Mouse (Mus musculus) hindlimb bud, embryonic 11.5 days (tissue): Measurements from ENCODE around the gene Eef1akmt3.
"Not testable (repeated sequence)": the region's sequence is repeated elsewhere in the genome, so short reads cannot be mapped to it uniquely, and the experiment has no call there.

Experiments
- DNase-seq: peaks from one replicate; pipeline ENCODE4 v3.0.0-alpha.2; 2012; ENCODE audit warnings: low read depth, low spot score; ENCODE audit errors: extremely low spot score

Gene Eef1akmt3

DNA sequence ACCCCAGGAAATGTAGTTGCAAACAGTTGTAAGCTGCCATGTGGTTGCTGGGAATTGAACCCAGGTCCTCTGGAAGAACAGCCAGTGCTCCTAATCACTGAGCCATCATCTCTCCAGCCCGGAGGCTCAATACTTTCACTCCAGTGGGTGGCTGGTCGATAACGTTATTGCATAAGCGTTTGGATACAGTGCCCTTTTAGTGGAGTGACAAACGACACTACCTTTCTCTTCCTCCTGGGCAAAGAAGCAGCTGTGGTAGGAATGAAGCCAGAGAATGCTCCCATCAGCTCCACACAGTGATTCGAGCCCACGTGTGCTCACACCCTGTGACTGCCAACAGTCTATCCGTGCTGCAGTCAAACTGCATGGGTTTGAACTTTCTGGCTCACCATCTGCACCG lies 29.9 kb upstream of the Eef1akmt3 start:
- no peak for DNase-seq

DNA sequence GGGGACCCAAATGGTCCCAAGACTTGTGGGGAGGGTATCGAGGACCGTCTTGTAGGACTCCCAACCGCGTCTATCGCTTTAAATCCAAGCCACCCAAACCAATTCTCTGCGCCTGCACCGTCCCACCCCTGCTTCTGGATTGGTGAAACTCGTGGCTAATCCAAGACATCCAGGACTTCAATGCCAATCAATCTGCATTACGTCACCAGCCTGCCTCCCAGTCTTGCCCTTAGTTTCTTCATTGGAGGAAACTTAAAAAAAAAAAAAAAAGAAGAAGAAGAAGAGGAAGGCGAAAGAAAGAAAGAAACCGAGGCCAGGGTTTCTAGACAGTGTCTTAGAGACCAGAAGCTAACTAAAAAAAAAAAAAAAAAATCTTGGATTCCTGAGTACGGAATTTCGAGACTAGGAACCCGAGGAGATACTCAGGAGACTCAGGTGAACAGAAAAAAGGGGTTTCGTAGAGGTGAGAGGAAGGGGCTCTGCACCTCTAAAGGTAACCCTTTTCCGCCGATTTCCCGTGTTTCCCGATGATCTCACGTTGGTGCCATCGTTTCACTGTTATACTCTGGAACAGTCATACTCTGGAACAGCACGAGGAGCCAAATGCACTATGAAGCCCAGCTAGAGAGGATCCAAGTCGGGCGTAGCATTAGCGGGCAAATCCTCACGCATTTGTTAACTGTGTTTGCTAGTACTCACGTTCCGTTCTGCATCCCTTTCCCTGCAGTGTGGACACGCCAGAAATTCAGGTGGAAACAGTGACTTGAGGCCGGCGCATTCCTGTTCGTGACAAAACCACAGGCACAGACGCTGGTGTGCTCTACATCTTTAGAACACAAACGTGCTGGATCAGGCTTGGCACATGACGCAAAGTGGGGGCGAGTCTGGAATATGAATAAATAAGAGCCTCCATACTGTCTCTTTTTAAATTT lies 29.1 kb upstream of the Eef1akmt3 start, which contains the start of gene Tspan31:
Tspan31 (minus strand) TSS at position 75 of the 932 bp plus-strand sequence.
- DNase-seq = peak; percentile 93

DNA sequence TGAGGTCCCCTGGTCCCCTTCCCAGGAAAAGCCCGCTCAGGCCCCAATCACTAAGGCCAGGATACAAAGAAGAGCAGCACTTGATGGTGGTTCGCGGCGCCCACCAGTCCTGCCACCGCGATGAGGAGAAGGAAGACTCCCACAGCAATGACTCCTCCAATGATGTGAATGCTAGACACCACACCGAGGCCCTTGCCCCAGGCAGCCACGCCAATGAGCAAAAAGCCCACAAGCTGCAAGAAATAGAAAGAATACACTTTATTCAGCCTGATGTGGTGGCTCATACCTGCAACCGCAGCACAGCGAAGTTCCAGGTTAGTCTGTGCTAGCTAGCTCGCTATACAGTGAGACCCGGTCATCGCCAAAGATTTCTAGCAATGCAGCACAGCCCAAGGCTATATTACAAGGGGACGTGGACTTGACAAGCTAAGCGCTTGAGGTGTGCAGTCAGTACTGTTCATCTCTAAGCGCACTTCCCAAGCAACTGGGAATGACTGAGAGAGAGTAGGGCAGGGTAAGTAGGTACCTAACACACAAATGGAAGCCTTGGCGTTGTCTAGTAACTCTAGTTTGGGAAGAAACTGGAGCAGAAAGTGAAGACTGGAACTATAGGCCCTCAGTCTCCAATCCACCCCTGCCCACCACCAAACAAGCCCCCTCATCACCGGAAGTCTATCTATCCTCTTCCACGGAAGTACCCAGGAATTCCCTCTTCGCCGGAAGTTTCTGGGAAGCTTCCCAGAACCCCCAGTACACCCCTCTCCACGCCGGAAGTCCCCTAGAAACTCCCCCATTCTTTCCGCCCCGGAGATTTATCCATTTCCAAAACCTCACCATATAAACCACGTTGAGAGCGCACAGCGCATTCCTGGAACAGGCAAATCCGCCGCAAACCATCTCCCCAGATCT lies 28.2 kb upstream of the Eef1akmt3 start:
- DNase-seq = no peak

DNA sequence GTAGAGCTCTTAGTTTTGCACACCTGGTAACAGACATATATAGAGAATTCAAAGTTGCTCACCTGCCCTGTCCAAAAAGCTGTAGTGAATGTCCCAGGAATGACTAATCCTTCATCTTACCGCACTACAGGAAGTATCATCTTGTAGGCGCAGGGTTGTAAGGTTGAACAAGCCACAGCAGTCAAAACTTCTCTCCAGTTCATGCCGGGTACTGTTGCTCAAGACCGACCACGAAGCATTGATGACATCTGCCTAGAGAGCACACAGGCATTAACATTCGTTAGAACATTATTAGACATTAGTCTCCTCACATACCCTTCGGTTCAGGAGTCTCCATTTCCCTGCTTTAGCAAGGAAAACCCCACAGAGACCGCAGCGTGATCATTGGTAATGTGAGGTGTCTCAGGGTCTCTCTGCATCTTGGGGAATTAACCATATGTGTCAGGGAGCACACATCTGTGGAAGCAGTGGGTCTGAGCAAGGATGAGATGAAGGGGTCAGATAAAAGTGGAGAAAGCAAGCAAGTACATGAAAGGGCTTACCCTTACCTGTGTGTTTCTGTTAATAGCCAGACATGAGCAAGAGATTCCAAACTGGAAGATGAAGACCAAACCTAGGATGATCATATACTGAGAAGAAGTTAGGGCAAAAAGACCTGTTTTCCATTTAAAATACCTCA lies 27.2 kb upstream of the Eef1akmt3 start:
- no peak for DNase-seq

DNA sequence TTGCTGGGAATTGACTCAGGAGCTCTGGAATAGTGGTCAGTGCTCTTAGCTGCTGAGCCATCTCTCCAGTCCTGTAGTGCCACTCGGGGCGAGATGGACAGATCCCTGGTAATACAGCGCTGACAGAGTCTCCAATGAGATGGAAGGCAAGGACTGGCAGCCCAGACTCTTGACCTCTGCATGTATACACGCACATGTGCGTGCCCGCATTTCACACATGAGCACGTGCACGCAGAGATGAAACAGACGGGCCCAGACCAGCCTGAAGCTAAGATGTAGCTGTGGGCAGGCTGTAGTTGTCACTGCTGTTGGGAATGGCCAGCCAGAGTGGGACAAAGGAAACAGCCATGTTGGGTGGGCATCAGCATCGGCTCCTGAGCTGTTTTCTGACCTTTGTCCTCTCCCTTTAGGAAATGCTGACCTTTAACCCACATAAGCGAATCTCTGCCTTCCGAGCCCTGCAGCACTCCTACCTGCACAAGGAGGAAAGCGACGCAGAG lies 25.3 kb upstream of the Eef1akmt3 start:
- DNase-seq = no peak

DNA sequence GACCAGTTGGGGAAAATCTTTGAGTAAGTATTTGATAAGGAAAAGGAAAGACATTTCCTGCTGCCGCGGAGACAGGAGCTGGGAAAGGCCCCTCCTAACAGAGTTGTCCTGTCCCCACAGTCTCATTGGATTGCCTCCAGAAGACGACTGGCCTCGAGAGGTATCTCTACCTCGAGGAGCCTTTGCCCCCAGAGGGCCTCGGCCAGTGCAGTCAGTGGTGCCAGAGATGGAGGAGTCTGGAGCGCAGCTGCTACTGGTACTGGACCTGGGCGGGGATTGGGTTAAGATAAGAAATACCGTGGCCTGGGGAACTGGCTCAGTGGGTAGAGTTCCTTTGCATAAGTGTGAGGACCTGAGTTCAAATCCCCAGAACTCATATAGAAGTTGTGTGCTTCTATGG lies 24.7 kb upstream of the Eef1akmt3 start:
- DNase-seq = no peak

DNA sequence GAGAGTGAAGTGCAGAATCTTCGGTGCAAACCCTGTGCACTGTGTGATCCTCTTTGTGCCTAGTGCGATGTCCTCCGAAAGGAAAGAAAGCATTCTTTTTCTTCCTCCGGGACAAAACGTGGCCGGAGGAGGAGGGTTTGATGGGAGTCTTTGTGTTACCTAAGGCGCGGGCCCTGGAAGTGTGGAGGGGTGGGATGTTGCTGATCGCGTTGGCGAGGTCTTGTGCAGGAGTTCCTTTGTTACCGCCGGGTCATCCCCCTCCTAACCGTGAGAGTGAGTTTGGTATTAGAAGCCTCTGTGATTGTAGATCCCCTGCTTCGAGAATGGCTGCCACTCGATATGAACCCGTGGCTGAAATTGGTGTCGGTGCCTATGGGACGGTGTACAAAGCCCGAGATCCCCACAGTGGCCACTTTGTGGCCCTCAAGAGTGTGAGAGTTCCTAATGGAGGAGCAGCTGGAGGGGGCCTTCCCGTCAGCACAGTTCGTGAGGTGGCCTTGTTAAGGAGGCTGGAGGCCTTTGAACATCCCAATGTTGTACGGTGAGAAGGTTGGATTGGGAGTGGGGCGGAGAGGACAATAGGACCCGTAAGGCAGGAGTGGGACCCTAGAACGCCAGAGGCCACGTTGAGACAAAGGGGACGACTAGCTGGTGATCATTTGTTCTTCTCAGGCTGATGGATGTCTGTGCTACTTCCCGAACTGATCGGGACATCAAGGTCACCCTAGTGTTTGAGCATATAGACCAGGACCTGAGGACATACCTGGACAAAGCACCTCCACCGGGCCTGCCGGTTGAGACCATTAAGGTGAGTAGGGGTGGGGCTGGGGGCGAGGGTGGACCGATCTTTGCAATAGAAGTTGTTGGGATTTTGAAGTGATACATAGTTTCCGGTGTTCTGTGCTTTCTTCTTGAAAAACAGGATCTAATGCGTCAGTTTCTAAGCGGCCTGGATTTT lies 22.9 kb upstream of the Eef1akmt3 start:
- no peak for DNase-seq

DNA sequence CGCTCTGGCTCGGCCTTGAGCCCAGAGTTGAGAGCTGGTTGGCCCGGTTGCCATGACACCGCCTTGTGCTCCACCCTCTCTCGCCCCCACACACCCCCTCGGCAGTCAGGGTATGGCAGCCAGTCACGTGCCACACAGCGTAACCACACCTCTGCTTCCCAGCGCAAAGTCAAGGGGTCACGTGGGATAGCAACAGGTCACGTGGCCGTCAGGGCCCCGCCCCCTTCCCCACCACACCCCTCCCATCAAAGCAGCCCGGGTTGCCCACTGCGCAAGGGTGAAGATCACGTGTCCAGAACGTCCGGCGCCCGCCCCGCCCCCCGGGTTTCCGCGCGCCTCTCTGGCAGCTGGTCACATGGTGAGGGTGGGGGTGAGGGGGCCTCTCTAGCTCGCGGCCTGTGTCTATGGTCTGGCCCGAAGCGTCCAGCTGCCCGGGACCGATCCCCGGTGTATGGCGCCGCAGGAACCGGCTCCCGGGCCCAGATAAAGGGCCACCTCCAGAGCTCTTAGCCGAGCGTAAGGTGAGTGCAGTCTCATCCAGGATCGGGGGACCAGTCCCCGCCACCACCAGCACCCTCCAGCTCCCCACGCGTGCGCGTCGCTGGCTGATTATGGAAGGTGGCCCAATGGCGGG lies 22.0 kb upstream of the Eef1akmt3 start, which contains the start of gene Cdk4:
Cdk4 (plus strand) TSS at position 296 of the 634 bp plus-strand sequence.
- peak; percentile 95 for DNase-seq

DNA sequence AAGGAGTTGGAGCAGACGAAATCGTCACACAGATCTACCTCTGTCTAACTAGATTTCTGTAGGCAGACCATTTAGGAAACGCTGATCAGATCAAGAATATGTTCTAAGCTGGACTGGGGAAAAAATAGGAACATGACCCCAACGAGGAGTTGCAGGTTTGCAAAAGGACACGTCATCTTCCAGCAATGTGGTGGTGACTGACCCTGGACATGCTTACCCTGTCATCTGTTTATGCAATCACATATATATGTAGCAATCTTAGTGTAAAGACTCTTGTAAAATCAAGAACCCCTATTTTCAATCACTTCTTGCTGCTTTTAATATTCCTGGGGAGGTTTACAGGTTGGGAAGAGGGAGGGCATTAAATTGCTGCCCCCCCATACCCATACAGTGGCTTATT lies 21.2 kb upstream of the Eef1akmt3 start:
- DNase-seq = no peak

DNA sequence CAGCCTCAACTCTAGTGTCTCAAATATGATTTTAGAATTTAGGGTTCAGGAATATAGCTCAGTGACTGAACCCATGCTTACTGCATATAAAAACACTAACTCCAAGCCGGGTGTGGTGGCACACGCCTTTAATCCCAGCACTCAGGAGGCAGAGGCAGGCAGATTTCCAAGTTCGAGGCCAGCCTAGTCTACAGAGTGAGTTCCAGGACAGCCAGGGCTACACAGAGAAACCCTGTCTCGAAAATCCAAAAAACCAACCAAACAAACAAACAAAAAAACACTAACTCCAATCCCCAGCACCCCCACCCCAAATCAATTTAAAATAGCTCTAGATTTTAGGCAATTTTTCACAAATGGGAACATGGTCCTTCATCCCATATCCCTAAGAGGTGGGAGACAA lies 20.8 kb upstream of the Eef1akmt3 start:
- DNase-seq = not testable (repeated sequence)

DNA sequence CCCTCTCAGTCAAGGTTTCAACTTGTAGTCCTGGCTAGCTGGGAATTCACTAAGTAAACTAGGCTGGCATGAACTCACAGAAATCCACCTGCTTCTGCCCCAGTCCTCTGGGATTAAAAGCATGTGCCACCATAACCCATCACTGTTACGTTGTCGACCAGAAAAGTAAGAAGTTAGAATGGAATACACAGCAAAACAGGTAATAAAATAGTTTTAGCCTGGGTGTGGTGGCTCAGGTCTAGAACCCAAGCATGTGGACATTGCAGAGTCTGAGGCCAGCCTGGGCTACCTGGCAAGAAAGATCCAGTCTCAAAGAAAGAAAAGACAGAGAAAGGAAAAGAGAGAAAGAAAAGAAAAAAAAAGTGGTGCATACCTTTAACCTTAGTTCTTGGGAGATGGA lies 20.2 kb upstream of the Eef1akmt3 start:
- no peak for DNase-seq

DNA sequence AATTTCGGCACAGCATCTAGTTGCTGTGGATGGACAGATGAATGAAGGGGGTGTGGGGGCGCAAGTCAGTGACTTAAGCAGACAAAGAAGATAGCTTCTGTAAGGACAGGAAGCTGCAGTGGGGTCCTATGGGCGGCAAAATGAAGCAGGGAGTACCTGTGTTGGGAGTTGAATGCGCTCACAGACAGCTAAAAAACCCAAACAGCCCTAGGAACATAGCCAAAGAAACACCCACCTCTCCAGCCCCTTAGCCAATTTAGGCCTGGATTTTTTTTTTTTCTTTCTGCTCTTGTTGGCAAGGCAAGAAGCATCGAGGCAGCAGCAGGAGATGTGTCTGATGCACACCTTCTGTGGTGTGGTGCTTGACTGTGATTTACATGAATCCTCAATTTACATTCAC lies 19.8 kb upstream of the Eef1akmt3 start:
- no peak for DNase-seq

DNA sequence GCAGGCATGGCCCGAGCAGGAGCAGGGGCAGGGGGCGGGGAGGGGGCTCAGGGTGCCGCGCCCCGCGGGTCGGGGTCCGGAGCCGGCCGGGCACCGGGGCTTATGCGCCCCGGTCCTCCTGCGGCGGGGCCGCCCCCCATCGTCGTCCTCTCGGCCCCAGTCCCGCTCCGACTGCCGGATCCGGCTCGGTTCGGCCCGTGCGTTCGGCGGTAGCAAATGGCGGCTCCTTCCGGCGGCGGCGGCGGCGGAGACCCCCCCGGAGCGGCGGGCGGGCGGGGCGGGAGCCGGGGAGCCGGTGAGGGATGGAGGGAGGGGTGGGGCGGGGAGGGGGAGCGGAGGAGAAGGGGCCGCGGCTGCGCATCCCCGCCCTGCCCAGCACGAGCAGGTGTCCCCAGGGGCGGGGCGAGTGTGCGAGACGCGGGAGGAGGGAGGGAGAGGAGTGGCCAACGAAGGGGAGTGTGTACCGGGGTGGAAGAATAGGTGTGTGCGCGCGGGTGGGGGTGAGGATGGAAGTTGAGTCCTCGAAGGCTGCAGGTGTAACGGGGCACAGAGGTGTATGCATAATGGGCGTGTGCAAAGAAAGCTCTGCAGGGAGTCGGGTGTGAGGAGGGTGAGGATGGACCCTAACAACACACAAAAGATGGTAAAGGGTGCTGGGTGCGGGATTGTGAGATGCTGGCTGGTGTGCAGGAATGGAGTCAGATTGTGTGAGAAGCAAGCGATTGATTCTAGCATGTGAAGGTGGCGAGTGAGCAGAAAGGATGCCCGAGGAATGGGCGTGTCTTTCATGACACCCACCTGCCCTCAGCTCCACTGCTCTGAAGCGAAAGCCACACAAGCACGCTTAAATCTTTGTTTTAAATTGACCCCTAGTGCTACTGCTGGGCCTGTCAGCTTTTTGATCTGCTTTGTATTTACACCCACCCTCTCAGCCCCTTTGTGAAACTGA lies 18.9 kb upstream of the Eef1akmt3 start, which contains the start of gene March9:
March9 (minus strand) TSS at position 217 of the 949 bp plus-strand sequence.
- no peak for DNase-seq

DNA sequence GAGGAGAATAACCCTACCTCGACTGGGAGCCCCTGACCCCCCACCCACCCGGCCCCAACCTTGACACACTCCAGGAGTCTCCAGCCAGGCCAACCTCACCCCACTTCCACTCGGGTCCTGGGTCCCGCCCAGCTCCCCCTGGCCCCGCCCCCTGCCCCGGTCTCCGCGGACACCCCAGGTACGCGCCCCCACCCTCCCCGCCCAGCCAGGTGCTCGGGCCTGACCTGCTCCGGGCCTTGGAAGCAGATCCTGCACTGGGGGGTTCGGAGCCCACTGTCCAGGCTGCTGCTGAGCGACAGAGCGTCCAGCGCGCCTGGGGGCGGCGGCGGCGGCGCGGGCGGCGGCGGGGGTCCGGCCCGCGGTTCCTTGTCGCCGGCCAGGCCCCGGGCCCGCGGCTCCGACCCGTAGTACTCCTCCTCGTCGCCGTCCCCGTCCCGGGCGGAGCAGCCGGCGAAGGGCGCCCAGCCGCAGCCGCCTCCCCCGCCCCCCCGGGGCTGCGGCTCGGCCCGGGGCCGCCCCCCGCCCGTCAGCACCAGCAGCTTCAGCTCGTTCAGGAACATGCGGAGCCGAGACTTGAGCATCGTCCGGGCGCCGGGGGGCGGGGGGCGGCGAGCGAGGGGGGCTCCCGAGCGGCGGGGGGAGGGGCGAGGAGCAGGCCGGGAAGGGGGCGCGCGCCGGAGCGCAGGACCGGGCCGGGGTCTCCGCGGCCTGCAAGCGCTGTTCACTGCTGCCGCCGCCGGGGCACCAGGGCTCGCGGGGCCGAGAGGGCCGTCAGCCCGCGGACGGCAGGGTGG lies 18.1 kb upstream of the Eef1akmt3 start:
- DNase-seq = no peak

DNA sequence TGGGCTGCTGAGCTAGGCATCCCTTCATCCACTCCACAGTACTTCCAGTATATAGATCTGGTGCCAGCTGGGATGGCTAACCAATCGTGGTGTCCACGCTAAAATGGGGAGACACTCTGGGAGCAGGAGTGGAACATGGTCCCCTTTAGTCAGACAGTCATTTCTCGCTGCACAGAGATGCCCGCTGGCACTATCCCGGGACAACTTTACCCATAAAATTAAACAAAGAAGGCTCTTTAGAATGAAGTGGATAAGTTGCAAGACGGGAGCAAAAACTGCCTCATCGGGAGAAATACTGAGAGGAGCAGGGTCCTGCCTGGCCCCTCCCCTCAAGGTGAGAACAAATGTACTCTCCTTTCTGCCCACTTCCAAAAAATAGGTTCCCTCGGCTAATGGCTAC lies 17.4 kb upstream of the Eef1akmt3 start:
- no peak for DNase-seq

DNA sequence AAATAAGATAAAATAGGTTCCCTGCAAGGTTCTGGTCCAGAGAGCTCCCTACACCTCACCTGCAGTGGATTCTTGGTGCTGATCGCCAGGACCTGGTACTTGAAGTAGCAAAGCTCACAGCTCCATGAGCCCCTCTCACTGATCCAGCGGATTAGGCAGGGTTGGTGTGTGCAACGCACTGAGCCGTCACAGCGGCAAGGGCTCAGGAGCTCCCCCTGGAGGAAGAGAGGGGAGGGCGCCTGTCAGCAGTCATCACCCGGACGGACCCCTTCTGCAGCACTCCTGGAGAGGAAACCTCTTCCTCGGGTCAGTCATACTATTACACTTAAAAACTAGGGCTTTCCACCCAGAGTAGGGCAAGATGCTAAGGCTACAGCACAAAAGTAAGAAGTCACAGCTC lies 16.8 kb upstream of the Eef1akmt3 start:
- DNase-seq = no peak

DNA sequence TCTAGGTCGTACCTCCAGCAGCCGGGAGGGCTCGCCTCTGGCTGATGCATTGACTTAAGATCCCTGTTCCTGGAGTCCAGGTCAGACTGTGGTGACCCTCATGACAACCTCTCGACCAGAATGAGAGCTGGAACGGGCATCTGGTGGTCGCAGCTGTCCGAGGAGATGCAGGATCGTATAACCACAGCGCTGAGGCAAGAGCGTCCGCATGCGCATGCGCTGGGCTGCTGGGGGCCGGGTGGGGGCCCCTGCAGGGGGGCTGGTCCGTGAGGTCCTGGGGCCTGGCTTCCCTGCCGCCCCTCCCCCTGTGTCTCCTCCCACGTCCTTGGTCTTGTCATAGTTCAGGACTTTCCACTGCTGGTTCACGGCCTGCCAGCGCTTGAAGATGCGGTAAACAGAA lies 15.2 kb upstream of the Eef1akmt3 start:
- DNase-seq = no peak
